Mouse (Mus musculus) MEL-GATA-1-ER (cell line): ENCODE data around the gene Ntm.

Source experiments
- DNase-seq: peaks from one replicate; pipeline ENCODE4 v3.0.0-alpha.2; 2012; ENCODE audit warnings: low read depth; ENCODE audit errors: extremely low read depth

Gene Ntm

DNA sequence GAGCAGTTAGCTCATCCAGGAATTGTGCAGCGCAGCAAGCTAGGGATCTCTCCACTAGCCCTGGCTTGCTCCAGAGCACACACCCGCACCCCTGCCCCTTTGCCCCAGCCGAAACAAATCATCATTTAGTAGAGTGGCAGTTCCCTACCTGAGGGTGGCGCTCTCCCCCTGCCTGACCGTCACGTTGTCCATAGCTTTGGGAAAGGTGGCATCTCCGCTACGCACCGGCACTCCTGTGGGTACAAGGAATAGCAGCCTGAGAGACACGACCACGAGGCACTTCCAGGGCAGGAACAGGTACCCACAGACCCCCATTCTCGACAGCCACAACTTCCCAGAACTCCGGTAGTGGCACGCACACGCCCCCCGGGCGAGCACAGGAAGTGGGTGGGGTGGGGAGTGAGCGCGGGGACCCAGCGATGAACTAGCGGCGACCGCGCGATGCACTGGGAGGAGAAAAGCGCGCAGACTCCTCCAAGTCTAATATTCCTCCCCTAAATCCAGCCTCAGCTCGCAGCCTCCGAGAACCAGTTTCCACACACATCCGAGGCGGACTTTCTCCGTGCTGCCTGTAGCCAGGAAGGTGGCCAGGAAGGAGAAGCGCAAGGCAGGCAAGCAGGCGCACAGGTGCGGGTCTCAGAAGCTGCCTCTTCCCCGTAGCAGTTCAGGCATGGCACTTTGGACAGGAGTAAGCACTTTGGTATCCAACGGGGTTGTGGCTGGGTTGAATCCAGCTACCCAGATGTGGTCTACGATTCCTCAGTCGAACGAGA lies 551.3 kb downstream of the Ntm start:
- no peak for DNase-seq

DNA sequence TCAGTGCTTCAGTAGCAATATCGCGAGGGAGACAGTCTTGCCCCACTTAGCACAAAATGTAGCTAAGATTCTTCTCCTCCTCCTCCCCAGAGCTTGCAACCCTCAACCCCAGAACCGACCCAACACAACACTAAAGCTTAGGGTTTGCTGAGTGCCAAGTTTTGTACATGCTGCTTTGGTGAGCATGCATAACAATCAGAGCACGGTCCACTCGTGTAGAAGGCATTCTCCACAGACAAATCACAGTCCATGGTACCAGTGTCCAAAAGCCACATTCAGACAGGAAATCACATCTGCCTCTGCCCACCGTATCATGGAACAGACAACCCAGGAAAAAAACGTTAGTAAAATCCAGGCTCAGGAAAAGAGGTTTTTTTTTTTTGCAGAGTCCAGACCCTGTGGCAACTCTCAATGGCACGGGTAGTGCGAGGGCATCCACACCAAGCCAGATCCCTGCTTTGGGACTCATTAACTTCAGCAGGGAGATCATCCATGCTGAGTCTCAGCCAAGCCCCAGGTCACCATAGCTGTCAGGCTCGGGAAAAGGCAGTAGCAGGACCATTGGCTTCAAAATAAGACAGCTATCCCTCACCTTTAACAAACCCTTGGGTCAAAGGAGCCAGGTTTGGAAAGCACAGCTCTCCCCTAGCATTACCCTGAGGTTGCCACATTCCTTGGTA lies 552.1 kb downstream of the Ntm start:
- DNase-seq, result no peak

DNA sequence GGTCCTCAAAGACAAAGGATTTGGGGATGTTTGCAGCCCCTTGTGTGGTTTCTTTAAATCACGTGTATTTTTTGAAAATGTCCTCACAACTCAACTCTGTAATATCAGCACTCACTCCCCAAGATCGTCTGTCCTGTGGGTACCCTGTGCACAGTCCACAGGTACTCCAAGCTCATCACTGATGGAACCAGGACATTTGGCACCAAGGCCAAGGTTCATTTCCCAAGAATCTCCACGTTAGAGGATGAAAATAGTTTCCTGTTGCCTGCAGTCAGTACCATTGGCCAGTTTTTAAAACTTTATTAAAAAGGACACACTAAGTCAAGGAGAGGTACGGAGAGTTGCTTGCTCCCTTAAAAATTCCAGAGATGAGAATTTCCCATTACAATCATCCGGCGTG lies 552.7 kb downstream of the Ntm start:
- DNase-seq, result no peak

DNA sequence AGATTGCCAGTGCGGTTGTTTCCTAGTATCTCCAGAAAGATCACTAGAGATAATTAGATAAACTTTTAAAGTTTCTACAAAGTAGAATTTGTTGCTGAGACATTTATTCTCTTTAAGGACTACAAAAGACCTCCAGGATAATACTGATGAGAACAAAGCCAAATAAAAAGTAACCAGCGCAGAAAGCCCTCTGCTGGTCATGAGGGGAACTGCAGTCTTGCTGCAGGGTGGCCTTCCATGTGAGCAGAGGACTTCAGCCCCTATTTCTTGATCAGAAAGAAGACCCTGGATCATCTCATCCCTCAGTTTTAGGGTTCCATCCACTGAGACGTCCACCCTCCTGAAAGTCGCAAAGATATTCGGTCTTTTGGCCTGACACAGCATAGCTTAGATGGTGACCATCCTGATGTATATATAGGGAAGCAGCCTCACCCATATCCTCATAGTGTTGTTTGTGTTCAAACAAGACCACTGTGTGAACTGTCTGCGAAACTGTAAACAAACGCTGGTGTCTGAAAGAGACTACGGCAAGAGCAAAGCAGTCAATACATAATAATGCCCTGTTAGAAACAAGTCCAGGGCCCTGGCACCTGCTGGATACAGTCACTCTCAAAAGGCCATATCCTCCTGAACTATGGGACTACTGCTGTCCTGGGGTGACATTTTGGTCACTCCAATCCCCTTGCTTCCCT lies 553.6 kb downstream of the Ntm start:
- DNase-seq, result no peak

DNA sequence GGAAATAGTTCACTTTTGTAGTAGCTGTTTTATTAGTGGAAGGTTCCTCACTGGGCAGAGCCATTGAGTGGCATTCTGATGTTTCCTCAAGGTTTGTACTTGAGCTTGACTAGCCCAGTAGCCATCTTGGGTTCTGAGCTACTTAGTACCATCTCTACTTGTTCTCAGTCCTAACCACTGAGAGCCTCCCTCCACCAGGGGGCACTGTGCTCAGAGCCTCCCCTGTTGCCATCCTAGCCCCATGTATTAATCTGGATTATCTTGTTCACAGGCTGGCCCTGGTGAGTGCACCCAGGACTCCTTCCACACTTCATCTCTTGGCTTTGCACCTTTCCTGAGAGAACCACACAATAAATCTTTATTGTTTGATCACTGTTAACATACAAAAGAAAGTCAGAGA lies 555.0 kb downstream of the Ntm start:
- DNase-seq, result no peak

DNA sequence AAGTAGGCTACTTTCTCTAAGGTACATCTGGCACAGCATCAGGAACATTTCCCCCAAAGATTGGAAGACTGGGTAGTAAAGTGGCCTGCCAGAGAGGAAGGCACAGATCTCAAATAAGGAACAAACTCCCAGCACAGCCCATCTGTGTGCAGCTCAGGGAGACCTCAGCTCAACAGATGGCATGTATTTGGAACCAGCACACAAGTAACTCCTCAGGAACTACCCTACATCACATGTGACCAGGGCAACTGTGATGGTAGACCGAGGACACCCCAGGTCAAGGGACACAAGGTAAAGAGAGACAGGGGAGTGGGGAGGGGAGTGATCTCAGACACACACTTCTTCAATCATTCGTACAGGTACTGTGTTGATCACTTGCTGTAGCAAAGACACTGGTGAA lies 556.0 kb downstream of the Ntm start:
- no peak for DNase-seq

DNA sequence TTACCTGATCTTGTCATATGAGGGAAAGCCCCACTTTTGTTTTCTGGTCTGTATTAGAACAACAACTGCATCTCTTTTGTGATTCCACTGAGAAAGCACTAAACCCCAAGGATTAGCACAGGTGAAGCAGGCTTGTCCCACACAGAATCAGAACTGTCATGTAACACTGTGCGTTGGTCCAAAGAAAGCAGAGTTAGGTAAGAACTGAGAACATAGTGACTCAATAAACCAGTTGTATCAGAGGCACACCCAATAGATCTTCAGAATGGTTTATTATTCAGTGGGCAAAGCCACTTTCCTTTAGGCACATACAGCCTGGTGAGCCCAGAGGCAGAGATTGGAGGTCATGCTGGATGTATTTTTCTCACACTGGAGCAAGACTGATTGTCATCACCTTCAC lies 556.9 kb downstream of the Ntm start:
- DNase-seq, result no peak

DNA sequence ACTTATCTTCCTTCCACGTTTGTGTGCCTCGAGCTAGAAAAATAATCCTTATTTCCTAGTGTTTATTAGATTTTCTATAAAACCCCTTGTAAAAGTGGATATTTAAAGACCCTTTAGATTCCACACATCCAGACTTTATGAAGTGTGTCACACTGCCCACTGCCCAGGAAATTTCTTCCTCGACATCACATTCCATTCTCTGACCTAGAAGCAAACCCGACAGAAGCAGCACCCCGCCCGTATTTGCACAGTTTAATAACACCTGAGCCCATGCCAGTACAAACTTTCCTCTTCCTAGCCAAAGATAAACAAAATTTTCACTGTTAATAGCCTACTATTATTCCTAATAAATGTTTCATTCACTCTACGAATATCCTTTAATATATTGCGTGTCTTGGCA lies 562.8 kb downstream of the Ntm start:
- DNase-seq, result no peak

DNA sequence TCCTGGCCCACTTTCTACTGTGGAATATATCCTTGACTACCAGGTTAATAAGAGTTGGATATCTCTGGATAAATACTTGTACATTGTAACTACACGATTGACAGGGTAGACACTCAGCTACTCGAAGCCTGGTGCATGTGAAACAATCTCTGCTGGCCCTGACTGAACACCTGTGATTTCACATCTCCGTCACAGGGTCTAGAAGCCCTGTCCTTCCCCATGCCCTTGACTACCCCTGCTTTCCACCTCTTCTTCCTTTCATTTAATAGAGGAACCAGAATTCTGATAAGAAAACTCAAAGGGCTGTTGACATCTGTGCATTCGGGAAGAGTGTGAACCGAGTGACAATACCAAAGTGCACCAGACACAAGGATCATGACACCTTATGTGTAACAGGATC lies 566.8 kb downstream of the Ntm start:
- no peak for DNase-seq

DNA sequence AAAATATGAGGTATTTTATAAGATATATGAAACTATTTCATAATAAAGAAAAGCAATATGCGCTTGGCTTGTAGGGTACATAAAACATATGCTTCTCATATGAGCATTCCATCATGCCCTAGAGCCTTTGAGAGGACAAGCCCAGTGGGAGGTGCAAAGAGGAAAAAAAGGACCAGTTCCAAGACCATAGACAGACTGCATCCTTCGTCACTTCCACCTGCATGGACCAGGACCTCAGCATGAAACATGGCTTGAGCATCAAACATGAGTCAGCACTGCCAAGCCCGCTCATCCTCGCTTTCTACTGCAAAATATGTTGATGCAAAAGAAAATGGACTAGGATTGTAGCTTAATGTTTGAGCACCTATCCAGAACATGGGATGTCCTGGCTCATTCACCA lies 569.8 kb downstream of the Ntm start:
- no peak for DNase-seq

DNA sequence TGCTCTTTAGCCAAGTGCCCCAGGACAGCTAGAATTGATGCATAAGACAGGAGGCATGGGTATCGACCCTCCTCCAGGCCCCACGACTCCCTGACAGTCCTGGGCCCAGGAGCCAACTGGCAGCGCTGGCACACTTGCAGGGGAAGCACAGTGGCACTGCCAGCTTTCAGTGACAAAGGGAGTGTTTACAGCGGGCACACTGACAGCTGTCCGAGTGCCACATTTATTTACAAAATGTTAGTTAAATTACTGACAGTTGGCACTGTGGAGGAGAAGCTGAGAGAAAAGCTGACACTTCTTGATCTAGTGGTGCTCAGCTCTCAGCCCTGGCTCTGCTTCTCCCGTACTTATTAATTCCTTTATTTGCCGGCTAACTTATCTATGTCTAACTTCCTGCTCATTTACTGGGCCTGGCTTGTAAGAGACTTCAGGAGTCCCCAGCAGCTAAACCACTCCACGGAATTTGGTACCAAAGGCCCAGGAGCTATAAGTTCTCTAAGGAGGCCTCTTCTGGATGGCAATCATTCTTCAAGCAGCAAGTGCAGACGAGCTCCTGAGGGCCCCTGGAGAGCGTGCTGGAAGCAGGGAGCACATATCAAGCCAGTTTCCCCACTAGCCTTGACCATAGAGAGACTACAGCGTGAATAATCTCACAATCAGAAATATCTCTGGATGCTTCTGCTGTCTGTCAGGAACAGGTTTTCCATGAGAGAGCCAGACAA lies 572.0 kb downstream of the Ntm start:
- DNase-seq, result no peak

DNA sequence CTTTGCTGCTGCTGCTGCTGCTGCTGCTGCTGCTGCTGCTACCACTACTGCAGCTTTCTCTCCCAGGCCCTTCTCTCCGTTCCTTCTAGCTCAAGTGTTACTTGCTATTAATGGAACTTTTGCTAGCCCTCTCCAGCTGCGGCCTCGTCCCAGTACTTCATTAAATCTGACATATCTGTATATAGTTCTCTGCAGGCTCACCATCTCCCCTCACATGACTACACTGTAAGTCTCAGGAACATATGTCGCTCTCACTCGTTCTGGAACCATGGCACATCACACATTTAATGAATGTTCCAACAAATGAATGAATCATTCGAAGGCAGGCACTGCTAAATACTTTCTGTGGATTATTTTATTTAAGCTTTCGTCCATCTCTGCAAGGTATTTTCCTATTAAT lies 573.7 kb downstream of the Ntm start:
- DNase-seq, result no peak

DNA sequence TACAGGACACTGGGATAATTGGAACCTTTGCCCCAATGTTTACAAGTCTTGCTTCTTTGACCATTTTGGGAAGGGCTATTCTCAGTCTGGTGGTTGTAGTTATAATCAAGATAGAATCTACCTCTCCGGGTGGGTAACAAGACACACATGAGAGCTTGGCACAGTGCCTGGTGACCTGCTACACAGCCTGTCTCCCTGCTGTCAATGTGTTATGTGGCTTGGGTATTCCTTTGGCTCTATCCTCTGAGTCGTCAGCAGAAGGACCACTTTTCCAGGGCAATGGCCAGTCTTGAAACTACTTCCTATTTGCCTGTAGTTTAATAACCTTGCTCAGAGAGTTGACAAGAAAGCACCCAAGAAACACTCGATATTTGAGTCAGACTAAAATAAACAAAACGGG lies 575.8 kb downstream of the Ntm start:
- no peak for DNase-seq

DNA sequence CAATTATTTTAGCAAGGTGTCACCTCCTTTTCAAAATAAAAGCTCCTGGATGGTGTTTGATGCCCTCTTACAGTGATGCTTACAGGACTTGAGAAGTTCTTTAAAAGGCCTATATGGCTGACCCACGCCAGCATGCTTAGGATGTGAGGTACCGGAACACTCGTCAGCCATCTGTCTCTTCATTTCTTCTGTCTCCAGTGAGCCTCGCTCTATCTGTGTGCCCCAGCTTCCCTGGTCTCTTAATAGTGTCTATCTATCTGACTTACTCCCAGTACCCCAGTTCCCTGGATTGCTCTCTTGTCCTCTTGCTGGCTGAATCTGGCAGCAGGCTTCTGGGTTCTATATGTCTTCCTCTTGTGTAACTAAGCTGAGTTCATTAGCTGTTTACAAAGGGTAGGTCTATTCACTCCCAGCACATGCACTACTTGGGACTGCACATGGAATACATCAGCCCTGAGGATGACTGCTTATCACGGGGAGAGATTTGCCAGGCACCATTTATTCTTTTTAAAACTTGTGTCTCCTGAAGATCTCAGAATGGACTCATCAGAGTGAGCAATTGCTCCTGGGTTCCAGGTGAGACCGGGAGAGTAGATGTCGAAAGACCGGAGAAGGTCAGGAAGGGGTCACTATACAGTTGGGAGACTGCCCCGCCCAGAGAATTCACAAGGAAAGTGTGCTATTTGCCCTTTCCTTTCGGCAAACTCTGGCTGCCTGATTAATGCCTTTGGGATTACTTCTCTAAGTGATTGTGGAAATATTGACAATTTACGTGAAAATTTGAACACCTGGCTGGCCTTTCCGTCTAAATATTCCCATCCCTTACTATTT lies 585.6 kb downstream of the Ntm start:
- DNase-seq, result no peak

DNA sequence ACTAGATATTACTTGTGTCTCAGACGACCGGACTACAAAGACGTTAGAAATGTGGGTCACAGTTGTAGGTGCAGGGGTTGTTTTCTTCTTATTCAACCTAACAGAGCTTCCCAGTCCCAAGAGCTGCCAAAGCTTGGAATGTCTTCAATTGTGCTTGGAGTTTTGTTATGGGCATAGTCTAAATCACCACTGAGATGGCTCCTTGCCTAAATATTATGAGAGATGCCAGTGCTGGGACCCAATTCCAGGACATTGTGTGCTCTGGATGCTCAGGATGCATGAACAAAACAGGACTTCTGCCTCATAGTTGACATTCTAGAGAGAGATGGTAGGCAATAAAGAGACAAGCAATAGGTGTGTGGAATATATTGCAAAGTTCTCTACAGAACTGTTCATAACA lies 591.6 kb downstream of the Ntm start:
- DNase-seq, result no peak

DNA sequence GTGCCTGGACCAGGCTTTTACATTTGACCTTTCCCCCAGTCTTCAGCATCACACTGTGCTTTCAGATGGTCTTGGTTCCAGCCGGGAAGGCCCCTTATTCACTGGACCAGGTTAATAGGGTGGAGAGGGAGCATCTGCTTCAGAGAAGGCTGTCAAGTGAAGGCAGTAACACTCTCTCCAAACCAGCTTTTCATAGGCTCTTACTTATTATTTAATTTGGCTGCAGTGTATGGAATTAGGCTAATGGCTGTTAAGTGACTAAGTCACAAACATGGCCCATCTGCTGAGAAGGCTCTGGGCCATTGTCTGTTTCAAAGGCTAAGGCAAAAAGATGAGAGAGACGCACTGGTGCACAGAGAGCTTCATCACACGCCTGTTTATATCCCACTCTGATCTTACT lies 593.3 kb downstream of the Ntm start:
- DNase-seq, result no peak

DNA sequence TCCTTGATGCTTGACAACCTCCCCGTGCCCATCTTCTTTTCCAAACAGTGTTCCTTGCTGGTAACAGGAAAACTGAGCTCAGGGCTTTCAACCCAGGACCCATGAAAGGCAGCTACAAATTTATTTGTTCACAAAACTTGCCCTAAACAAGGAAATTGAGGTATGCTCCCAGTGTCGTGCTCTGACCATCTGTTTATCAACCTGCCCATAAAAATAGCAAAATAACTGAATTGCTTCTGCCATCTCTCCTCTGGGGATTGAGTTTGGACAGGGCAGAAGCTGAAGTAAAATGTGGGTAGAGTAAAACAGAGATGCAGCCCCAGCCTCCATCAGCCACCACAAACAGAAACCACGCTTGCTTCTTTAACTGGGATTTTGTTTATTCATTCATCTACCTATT lies 594.6 kb downstream of the Ntm start:
- DNase-seq, result no peak

DNA sequence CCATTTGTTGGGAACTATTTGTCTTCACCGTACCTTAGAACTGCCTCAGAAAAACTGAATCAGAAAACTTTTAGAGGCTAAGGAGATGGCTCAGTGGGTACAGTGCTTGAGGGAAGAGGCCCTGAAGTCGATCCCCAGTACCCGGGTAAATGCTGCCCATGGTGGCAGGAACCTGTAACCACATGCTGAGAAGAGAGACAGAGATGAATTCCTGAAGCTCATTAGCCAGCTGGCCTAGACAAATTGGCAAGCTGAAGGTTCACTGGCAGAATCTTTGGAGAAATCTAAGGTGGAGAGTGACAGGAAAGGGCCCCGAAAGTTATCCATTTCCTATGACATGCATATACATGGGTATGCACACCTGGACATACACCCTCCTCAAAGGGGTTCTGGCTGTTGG lies 605.1 kb downstream of the Ntm start:
- no peak for DNase-seq

DNA sequence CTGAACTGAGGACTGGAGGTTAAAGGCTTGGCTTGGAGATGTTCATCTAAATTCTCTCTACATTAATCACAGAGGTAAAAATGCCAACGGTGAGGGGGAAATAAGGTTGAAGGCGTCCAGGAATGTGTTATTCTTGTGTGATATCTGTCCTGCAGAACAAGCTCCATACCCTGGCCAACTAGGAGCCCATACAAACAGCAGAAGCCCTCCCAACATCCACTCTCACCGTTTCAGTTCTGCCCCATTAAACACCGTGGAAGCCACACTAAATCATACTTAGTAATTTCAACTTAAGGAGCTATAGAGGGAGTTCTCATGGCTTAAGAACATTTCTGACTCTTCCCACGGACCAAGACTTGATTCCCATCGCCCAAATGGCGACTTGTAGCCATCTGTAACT lies 620.6 kb downstream of the Ntm start:
- no peak for DNase-seq

DNA sequence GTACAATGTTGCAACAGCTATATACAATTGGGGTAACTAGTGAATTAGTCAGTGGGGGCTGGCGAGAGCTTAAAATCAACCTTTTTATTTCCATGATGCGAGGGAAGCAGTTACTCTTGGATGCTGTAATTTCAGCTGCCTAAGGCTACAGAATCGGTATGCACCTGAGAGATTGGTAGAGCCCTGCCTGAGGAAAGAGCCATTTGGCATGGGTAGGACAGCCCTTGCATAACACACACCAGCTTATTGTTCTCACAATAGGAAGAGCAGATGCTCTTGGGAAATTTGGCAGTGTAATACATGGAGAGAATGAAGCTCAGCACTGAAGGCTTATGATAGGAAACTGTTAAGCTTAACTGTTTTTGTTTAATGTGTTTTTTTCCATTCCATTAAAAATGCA lies 621.6 kb downstream of the Ntm start:
- DNase-seq, result no peak

DNA sequence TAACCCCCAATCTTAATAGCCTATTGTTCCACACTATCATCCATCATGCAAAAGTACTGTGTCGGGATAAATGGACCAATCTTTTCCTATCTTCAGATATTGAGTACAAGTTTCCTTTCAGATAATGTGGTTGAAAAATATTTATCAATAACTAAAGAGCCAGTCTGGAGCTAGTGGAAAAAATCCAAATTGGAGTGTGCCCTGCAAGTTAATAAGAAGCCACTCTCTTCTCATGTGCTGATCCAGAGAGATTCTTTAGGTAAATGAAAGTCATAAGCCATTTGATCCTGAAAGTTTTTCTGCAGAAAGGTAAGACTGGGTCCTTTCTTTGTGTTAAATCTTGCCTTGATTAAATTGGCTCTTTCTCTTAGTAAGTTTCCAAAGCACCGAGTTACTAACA lies 627.3 kb downstream of the Ntm start:
- no peak for DNase-seq
